ENCODE assay signal across 8 mouse cellular contexts in genomic region chr2:156143953-156144724, GRCm38 (mm10). TPM values are rescaled to one million over a fixed set of nuclear protein-coding genes. Genes with fewer than 3 reads are reported as not detected.
DNase-seq lines count a peak whose midpoint lies in the region; ATAC-seq lines count a peak whose summit lies in the region.

Romo1 (plus strand) TSS chr2:156144039.
Nfs1 (minus strand) TSS chr2:156144186.

- H3K9me3 ChIP-seq in hindbrain, embryonic 12.5 days (replicated peaks) = no peaks in the 10 kb centered on the region

- H3K4me1 ChIP-seq in hindbrain, embryonic 12.5 days = peaks cover 12% of the 10 kb centered on the region

- peak; percentile 98 for ATAC-seq in hindbrain, embryonic 12.5 days (ENCODE audit: low FRiP score)

- peak within 1 kb of the TSS; percentile 64 for H3K4me2 ChIP-seq in hindbrain, embryonic 12.5 days (replicated peaks)

- peak within 1 kb of the TSS; percentile 83 for H3K4me3 ChIP-seq in hindbrain, embryonic 12.5 days

- H3K27me3 ChIP-seq in hindbrain, embryonic 12.5 days = no peaks in the 10 kb centered on the region

- peak within 1 kb of the TSS; percentile 87 for H3K9ac ChIP-seq in hindbrain, embryonic 12.5 days

- H3K27ac ChIP-seq in hindbrain, embryonic 12.5 days = peak within 1 kb of the TSS; percentile 96

- peaks cover 32% of the 10 kb centered on the region for H3K36me3 ChIP-seq in hindbrain, embryonic 12.5 days

- DNase-seq in Muller cell, postnatal 12 days (ENCODE audit: inconsistent ontology term) = peak; percentile 95
- peak; percentile 89 for DNase-seq in cerebellum, adult 9-11 months
- DNase-seq in frontal cortex, postnatal 10 days (ENCODE audit: low spot score in 2 of 2) = peak; percentile 92 to 95
- DNase-seq in layer of hippocampus, postnatal 14 days (ENCODE audit: low spot score in 2 of 2) = peak; percentile 95 to 96
- peak; percentile 93 for DNase-seq in lung, postnatal 14 days
- peak; percentile 75 for DNase-seq in retina, adult 2 months (ENCODE audit: low read depth, low spot score)
- DNase-seq in thymus, postnatal 36 days = peak; percentile 93 to 95

- under 1% methylated on average over 69 of the region's 70 CpGs for WGBS in hindbrain, embryonic 12.5 days

RNA-seq across cellular contexts. Expression of gene Romo1, which starts in this region (rescaled TPM):
- polyA plus RNA-seq in hindbrain, embryonic 12.5 days (2016; fragmentation: Nextera tagmentation; extraction: Ambion mirVana) = 363 and 435 TPM in 2 replicates
- 100 to 1,000 TPM; 210 to 215 TPM for total RNA-seq in layer of hippocampus, postnatal 14 days (2021)

RNA-seq across cellular contexts. Expression of gene Nfs1, which starts in this region (rescaled TPM):
- polyA plus RNA-seq in hindbrain, embryonic 12.5 days (2016; fragmentation: Nextera tagmentation; extraction: Ambion mirVana) = 29.2 and 29.7 TPM in 2 replicates
- total RNA-seq in layer of hippocampus, postnatal 14 days (2021) = 10 to 100 TPM; 42.0 to 44.1 TPM

Comparison
In these comparisons a context has a peak if more than half of its experiments do, and no peak if none do; other contexts are left out.
1. Peak in every context shown above with its lines: DNase-seq, ATAC-seq, H3K4me3 ChIP-seq and H3K27ac ChIP-seq.